Mouse (Mus musculus): ENCODE results near the gene Wnt5a. TPM values are rescaled to one million over a fixed set of nuclear protein-coding genes. Genes with fewer than 3 reads are reported as not detected.
A peak's percentile ranks its signal among the peaks of the same experiment; 100 is the strongest.

The Wnt5a gene
- polyA plus RNA-seq, 1 experiment from 2014 or later, result 9.8 TPM

DNA sequence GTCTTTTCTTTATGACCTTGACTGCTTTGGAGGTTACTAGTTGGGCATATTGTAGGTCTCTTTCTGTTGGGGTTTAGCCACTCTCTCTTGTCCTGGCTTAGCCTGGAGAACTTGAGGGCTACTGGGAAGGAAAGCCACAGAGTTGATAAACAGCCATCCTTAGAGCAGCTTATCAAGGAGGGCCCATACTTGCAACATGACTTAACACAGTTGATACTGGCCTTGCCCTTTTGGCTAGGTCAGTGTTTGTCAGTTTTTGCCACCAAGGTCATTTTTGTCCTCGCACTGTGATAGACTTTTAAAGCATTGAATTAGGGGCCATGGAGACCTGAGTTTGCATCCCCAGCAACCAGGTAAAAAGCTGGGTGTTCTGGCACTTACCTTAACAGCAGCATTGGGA, 23.7 kb upstream of the Wnt5a start:
- WGBS, result 66% methylated on average over 1 of the region's 1 CpGs
- no peak overlapping the region for H3K9ac ChIP-seq (ENCODE audit: low read length)
- no peak overlapping the region for H3K4me3 ChIP-seq (ENCODE audit: low read length)
- H3K27ac ChIP-seq (ENCODE audit: low read length), result no peak overlapping the region
- no peak for ATAC-seq (replicated peaks; ENCODE audit: extremely low read depth, insufficient read depth, low FRiP score)
- H3K4me2 ChIP-seq (ENCODE audit: low read depth, low read length), result no peak overlapping the region
- H3K27me3 ChIP-seq (ENCODE audit: control insufficient read depth, insufficient read depth, low read length), result no peaks in the 10 kb centered on the region
- H3K4me1 ChIP-seq (ENCODE audit: control insufficient read depth, insufficient read depth, low read length), result no peaks in the 10 kb centered on the region
- H3K36me3 ChIP-seq (ENCODE audit: control insufficient read depth, insufficient read depth), result no peaks in the 10 kb centered on the region
- H3K9me3 ChIP-seq (replicated peaks; ENCODE audit: control insufficient read depth, low read length), result no peaks in the 10 kb centered on the region

GRCm38 (mm10) chr14:28493806-28494205, 10.7 kb upstream of the Wnt5a start:
- H3K27ac ChIP-seq (ENCODE audit: low read length), result no peak overlapping the region
- 85% methylated on average over 4 of the region's 4 CpGs for WGBS

GRCm38 (mm10) chr14:28494273-28494672, 10.3 kb upstream of the Wnt5a start:
- no peak for ATAC-seq (replicated peaks; ENCODE audit: extremely low read depth, insufficient read depth, low FRiP score)
- H3K4me1 ChIP-seq (ENCODE audit: control insufficient read depth, insufficient read depth, low read length), result no peaks in the 10 kb centered on the region

More at GRCm38 (mm10) chr14:28493806-28494205, 10.7 kb upstream of the Wnt5a start:
- Histone ChIP-seq H3K4me2 (ENCODE audit: low read depth, low read length) (no peak overlapping the region), H3K27me3 (ENCODE audit: control insufficient read depth, insufficient read depth, low read length) (no peaks in the 10 kb centered on the region; the same call in 1 of the 2 replicates), H3K9ac (ENCODE audit: low read length) (no peak overlapping the region), H3K36me3 (ENCODE audit: control insufficient read depth, insufficient read depth) (no peaks in the 10 kb centered on the region), H3K9me3 (replicated peaks; ENCODE audit: control insufficient read depth, low read length) (no peaks in the 10 kb centered on the region), H3K4me3 (ENCODE audit: low read length) (no peak overlapping the region), H3K4me1 (ENCODE audit: control insufficient read depth, insufficient read depth, low read length) (no peaks in the 10 kb centered on the region)
- no peak for ATAC-seq (replicated peaks; ENCODE audit: extremely low read depth, insufficient read depth, low FRiP score)

GRCm38 (mm10) chr14:28501216-28501878, 3.2 kb upstream of the Wnt5a start:
- no peak overlapping the region for H3K4me3 ChIP-seq (ENCODE audit: low read length)
- no peaks in the 10 kb centered on the region for H3K36me3 ChIP-seq (ENCODE audit: control insufficient read depth, insufficient read depth)
- no peak overlapping the region for H3K9ac ChIP-seq (ENCODE audit: low read length)
- WGBS, result 67% methylated on average over 12 of the region's 12 CpGs
- no peak overlapping the region for H3K27ac ChIP-seq (ENCODE audit: low read length)
- no peaks in the 10 kb centered on the region for H3K4me1 ChIP-seq (ENCODE audit: control insufficient read depth, insufficient read depth, low read length)
- peaks cover 18% of the 10 kb centered on the region for H3K27me3 ChIP-seq (ENCODE audit: control insufficient read depth, insufficient read depth, low read length)
- no peak for ATAC-seq (replicated peaks; ENCODE audit: extremely low read depth, insufficient read depth, low FRiP score)
- H3K4me2 ChIP-seq (ENCODE audit: low read depth, low read length), result no peak overlapping the region
- no peaks in the 10 kb centered on the region for H3K9me3 ChIP-seq (replicated peaks; ENCODE audit: control insufficient read depth, low read length)

More at GRCm38 (mm10) chr14:28494273-28494672, 10.3 kb upstream of the Wnt5a start:
- H3K36me3 ChIP-seq (ENCODE audit: control insufficient read depth, insufficient read depth), result no peaks in the 10 kb centered on the region
- H3K9me3 ChIP-seq (replicated peaks; ENCODE audit: control insufficient read depth, low read length), result no peaks in the 10 kb centered on the region
- H3K4me3 ChIP-seq (ENCODE audit: low read length), result no peak overlapping the region
- H3K27me3 ChIP-seq (ENCODE audit: control insufficient read depth, insufficient read depth, low read length), result no peaks in the 10 kb centered on the region; the same call in 1 of the 2 replicates
- H3K27ac ChIP-seq (ENCODE audit: low read length), result no peak overlapping the region
- H3K9ac ChIP-seq (ENCODE audit: low read length), result no peak overlapping the region
- WGBS, result 86% methylated on average over 5 of the region's 5 CpGs
- H3K4me2 ChIP-seq (ENCODE audit: low read depth, low read length), result no peak overlapping the region

DNA sequence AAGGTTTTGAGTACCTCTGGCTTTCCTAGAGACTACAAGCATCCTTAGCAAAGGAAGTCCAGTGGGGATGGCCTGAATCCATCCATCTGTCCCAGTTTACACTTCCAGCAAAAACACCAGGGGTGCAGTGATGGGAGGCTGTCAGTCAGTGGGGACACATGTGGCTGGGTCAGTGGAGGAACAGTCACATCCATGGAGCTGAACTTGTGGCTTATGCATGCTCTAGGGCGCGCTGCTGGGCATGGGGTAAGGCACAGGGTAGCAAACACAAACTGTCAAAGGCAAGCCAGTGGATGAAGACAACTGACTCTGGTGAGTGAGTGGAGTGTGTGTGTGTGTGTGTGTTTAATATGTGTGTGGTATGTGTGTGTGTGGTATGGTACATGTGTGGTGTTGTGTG, 1.3 kb upstream of the Wnt5a start:
- 83% methylated on average over 2 of the region's 2 CpGs for WGBS
- no peak for ATAC-seq (replicated peaks; ENCODE audit: extremely low read depth, insufficient read depth, low FRiP score)
- H3K4me1 ChIP-seq (ENCODE audit: control insufficient read depth, insufficient read depth, low read length), result 0 out of 2 replicates have a peak, but pooled peaks cover 2% of the 10 kb centered on the region

GRCm38 (mm10) chr14:28505051-28505585, 568 bp downstream of the Wnt5a start:
- peaks cover 11% of the 10 kb centered on the region for H3K4me1 ChIP-seq (ENCODE audit: control insufficient read depth, insufficient read depth, low read length)
- H3K4me2 ChIP-seq (ENCODE audit: low read depth, low read length), result peak overlapping the region; percentile 90
- peak overlapping the region; percentile 83 for H3K9ac ChIP-seq (ENCODE audit: low read length)
- H3K9me3 ChIP-seq (replicated peaks; ENCODE audit: control insufficient read depth, low read length), result no peaks in the 10 kb centered on the region
- peak overlapping the region; percentile 85 for H3K27ac ChIP-seq (ENCODE audit: low read length)
- peak overlapping the region; percentile 79 for H3K4me3 ChIP-seq (ENCODE audit: low read length)
- ATAC-seq (replicated peaks; ENCODE audit: extremely low read depth, insufficient read depth, low FRiP score), result peak; percentile 28
- H3K36me3 ChIP-seq (ENCODE audit: control insufficient read depth, insufficient read depth), result no peaks in the 10 kb centered on the region
- under 1% methylated on average over 22 of the region's 22 CpGs for WGBS
- peaks cover 29% of the 10 kb centered on the region for H3K27me3 ChIP-seq (ENCODE audit: control insufficient read depth, insufficient read depth, low read length)

More for the DNA sequence above, 1.3 kb upstream of the Wnt5a start:
- Histone ChIP-seq H3K4me2 (ENCODE audit: low read depth, low read length) (no peak overlapping the region), H3K9me3 (replicated peaks; ENCODE audit: control insufficient read depth, low read length) (no peaks in the 10 kb centered on the region), H3K4me3 (ENCODE audit: low read length) (no peak overlapping the region), H3K27ac (ENCODE audit: low read length) (no peak overlapping the region), H3K9ac (ENCODE audit: low read length) (no peak overlapping the region), H3K36me3 (ENCODE audit: control insufficient read depth, insufficient read depth) (no peaks in the 10 kb centered on the region), H3K27me3 (ENCODE audit: control insufficient read depth, insufficient read depth, low read length) (peaks cover 22% of the 10 kb centered on the region)

- peaks cover 11% of the 10 kb centered on the region for H3K4me1 ChIP-seq (ENCODE audit: control insufficient read depth, insufficient read depth, low read length)
- H3K9me3 ChIP-seq (replicated peaks; ENCODE audit: control insufficient read depth, low read length), result no peaks in the 10 kb centered on the region
- under 1% methylated on average over 62 of the region's 62 CpGs for WGBS
- H3K36me3 ChIP-seq (ENCODE audit: control insufficient read depth, insufficient read depth), result no peaks in the 10 kb centered on the region
- peak overlapping the region; percentile 90 for H3K4me2 ChIP-seq (ENCODE audit: low read depth, low read length)
- H3K9ac ChIP-seq (ENCODE audit: low read length), result peak overlapping the region; percentile 83
- ATAC-seq (replicated peaks; ENCODE audit: extremely low read depth, insufficient read depth, low FRiP score), result no peak; the same call in 1 of the 2 replicates
- peaks cover 29% of the 10 kb centered on the region for H3K27me3 ChIP-seq (ENCODE audit: control insufficient read depth, insufficient read depth, low read length)
- peak overlapping the region; percentile 85 for H3K27ac ChIP-seq (ENCODE audit: low read length)
- peak overlapping the region; percentile 79 for H3K4me3 ChIP-seq (ENCODE audit: low read length)
These were observed 1.2 kb downstream of the Wnt5a start for GRCm38 (mm10) chr14:28505586-28506375.

- Histone ChIP-seq H3K9ac (ENCODE audit: low read length) (peak overlapping the region; percentile 83), H3K27me3 (ENCODE audit: control insufficient read depth, insufficient read depth, low read length) (peaks cover 27% of the 10 kb centered on the region), H3K4me1 (ENCODE audit: control insufficient read depth, insufficient read depth, low read length) (peaks cover 11% of the 10 kb centered on the region), H3K36me3 (ENCODE audit: control insufficient read depth, insufficient read depth) (no peaks in the 10 kb centered on the region), H3K9me3 (replicated peaks; ENCODE audit: control insufficient read depth, low read length) (no peaks in the 10 kb centered on the region), H3K4me2 (ENCODE audit: low read depth, low read length) (peak overlapping the region; percentile 90), H3K4me3 (ENCODE audit: low read length) (peak overlapping the region; percentile 79), H3K27ac (ENCODE audit: low read length) (peak overlapping the region; percentile 85)
- ATAC-seq (replicated peaks; ENCODE audit: extremely low read depth, insufficient read depth, low FRiP score), result no peak
- under 1% methylated on average over 29 of the region's 29 CpGs for WGBS
These were observed 1.9 kb downstream of the Wnt5a start for GRCm38 (mm10) chr14:28506376-28506831.
